Mouse (Mus musculus) neural tube, embryonic 12.5 days (tissue): ENCODE results near the gene Spdye4a. TPM values are rescaled to one million over a fixed set of nuclear protein-coding genes. Genes with fewer than 3 reads are reported as not detected.

ENCODE experiments used
- polyA plus RNA-seq: library from polyadenylated mRNA; unstranded; fragments of >200 nt; fragmentation: Nextera tagmentation; extraction: Ambion mirVana; gene quantifications from 2 replicates; pipeline ENCODE4 v1.2.1, GENCODE M21; 2016

Gene Spdye4a
- polyA plus RNA-seq, 1 experiment from 2014 or later = not detected

Other genes starting within 250 kb of the Spdye4a start
- 43.4 and 47.1 TPM in 2 replicates for gene Rnf216, start 113.9 kb downstream of the Spdye4a start, polyA plus RNA-seq
- not detected in 2 replicates for gene Olfr718-ps1, start 79.3 kb downstream of the Spdye4a start, polyA plus RNA-seq
- 18.0 and 18.1 TPM in 2 replicates for gene Rbak, start 46.1 kb downstream of the Spdye4a start, polyA plus RNA-seq
- not detected in 2 replicates for gene Spdye4b, start 45.9 kb downstream of the Spdye4a start, polyA plus RNA-seq
- 28.1 and 29.3 TPM in 2 replicates for gene Zfp12, start 8.3 kb upstream of the Spdye4a start, polyA plus RNA-seq
- 17.3 and 17.4 TPM in 2 replicates for gene Zfp316, start 43.1 kb upstream of the Spdye4a start, polyA plus RNA-seq
- gene Zfp853, start 66.7 kb upstream of the Spdye4a start, polyA plus RNA-seq = 0.13 TPM in 1 of 2 replicates, not detected in the other
- gene E130309D02Rik, start 88.5 kb upstream of the Spdye4a start, polyA plus RNA-seq = 53.2 and 57.4 TPM in 2 replicates
- 71.5 and 82.7 TPM in 2 replicates for gene Zdhhc4, start 102.4 kb upstream of the Spdye4a start, polyA plus RNA-seq
- gene Grid2ip, start 130.4 kb upstream of the Spdye4a start, polyA plus RNA-seq = 0.19 and 0.37 TPM in 2 replicates
- 164 and 183 TPM in 2 replicates for gene Kdelr2, start 176.9 kb upstream of the Spdye4a start, polyA plus RNA-seq
- 14.8 and 16.3 TPM in 2 replicates for gene Daglb, start 237.7 kb upstream of the Spdye4a start, polyA plus RNA-seq